Mouse (Mus musculus) spleen, postnatal 4 days (tissue): ENCODE results near the gene Zkscan14.
A peak's percentile ranks its signal among the peaks of the same experiment; 100 is the strongest.

Experiments
- DNase-seq, 2 experiments: peaks; one replicate each; pipeline ENCODE4 v3.0.0; 2022; ENCODE audit warnings: low spot score in 2 of 2

Zkscan14 gene

GRCm38 (mm10) chr5:145202446-145202845 is 778 bp upstream of the Zkscan14 start:
- DNase-seq = no peak

- DNase-seq = no peak
These were observed 1.3 kb downstream of the Zkscan14 start for GRCm38 (mm10) chr5:145200387-145200786.

DNA sequence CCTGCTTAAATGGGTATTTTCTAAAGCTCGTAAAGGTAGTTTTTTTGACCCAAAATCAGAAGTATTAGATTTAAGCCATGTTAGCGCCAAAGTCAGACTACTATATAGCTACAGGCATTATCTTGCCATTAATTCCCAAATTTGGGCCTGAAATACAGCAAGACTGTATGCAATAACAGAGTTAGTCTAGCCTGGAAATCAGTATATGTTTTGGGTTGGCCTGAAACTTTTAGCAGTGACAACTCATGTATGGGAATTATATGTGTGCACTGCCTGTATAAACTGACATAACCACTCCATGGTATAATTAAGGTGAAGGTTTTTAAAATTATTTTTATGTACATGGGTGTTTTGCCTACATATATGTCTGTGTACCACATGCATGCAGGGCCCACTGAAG is 9.7 kb downstream of the Zkscan14 start, which contains the start of gene Atp5j2:
Gene Atp5j2 (minus strand): TSS at position 101 of the 400 bp plus-strand sequence.
- no peak for DNase-seq

GRCm38 (mm10) chr5:145190875-145191798 is 10.5 kb downstream of the Zkscan14 start:
- DNase-seq = peak; percentile 89 to 94

GRCm38 (mm10) chr5:145190373-145190772 is 11.3 kb downstream of the Zkscan14 start:
- no peak for DNase-seq

DNA sequence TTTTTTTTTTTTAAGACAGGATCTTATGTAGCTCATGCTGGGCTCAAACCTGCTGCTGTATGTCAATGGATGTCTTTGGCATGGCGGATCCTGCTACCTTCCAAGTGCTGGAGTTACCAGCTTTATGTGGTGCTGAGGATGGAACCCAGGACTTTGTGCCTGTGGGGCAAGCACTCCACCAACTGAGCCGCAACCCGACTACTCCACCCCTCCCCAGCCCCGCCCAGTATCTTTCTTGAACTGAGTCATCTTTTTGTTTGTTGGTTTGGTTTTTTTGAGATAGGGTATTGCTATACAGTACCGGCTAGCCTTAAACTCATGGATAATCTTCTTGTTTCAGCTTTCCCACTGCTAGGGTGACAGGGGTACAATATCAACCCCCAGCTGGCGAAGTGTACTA is 12.3 kb downstream of the Zkscan14 start:
- DNase-seq = no peak

DNA sequence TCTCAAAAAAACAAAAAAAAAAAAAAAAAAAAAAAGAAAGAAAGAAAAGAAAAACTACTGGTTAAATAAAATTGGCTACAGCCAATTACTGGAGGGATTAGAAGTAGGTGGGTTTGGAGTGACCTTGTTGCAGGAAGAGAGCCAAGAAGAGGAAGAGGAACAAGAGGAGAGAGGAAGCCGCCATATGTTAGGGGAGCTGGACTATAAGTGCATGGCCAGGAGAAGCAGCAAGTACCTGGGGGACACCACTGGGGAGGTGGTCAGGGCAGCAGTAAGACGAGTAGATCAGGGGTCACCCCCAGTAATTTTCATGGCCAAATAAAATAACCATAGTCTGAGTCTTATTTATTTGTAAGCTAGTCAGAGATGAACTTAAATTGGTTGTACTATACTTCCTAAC is 16.4 kb downstream of the Zkscan14 start:
- no peak for DNase-seq

GRCm38 (mm10) chr5:145178461-145178980 is 23.1 kb downstream of the Zkscan14 start:
- DNase-seq = no peak

- DNase-seq = no peak
These were observed 34.4 kb downstream of the Zkscan14 start for GRCm38 (mm10) chr5:145167306-145167661.

DNA sequence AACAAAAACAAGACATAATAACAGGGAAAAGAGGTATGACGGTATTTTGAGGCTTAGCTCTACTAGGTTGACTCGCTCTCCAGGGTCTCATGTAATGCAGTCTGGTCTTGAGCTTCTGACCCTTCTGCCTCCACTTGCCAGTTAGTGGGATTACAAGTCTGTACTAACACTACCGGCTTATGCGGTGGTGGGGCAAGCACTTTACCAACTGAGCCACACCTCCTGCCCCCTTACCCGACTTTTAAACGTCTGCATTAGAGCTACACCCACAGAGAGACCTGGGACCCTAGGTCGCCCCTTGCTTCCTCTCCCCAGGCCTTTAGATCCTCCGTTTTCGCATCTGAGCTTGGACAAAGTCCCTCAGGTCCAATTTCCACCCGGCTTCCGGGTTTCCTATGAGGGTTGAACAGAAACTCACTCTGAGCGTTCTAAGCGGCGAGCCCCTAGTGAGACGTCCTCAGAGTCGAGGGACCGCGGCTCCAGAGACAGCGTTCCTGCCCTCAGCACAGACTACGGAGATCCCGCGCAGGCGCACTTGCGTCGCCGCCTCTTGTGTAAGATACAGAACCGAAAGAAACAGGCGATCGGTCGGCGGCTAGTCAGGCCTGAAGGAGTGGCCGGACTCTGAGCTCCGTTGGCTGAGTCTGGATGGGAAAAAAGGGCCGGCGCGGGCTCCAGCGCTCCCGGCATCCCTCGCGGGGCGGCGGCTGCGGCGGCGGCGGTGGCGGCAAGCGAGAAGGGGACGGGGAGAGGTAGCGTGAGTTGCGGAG is 34.9 kb downstream of the Zkscan14 start, which contains the start of the genes Ptcd1 and Cpsf4:
Gene Ptcd1 (minus strand): TSS at position 573 of the 770 bp plus-strand sequence.
Gene Cpsf4 (plus strand): TSS at position 678 of the 770 bp plus-strand sequence.
- DNase-seq = peak; percentile 99

GRCm38 (mm10) chr5:145165184-145165583 is 36.5 kb downstream of the Zkscan14 start:
- no peak for DNase-seq

DNA sequence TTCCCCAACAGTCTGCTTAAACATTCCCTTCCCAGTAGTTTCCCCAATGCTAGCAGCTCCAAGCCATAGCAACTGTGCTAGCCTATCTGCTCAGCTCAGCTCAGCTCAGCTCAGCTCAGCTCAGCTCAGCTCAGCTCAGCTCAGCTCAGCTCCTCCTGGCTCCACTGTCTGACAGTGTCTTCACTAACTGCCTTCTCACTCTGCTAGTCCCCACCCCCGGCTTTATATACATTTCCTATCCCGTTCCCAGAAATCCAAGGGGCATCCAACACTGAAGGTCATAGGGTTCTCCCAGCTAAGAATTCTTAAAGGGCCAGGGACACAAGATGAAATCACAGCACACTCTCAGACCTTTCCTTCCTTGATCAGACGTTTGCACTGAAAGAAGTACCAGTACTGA is 37.0 kb downstream of the Zkscan14 start:
- DNase-seq = no peak

DNA sequence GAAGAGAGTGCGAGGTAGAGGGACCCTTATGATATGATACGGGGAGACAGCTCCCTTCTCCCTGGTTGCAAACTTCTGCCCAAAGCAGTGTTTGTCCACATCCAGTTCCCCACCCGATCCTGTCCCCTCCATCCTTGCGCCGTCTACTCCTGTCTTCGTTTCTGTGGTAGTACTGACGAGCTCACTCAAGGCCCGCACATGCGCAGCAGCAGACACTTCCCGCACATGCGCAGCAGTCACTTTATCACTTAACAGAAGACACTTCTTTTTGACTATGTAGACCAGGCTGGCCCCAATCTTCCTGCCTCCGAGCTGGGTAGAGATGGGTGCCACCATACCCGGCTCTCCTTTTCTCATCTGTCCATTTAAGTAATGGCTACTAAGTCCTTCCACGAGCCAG is 40.3 kb downstream of the Zkscan14 start:
- DNase-seq = no peak

GRCm38 (mm10) chr5:145152690-145153089 is 49.0 kb downstream of the Zkscan14 start:
- DNase-seq = no peak

DNA sequence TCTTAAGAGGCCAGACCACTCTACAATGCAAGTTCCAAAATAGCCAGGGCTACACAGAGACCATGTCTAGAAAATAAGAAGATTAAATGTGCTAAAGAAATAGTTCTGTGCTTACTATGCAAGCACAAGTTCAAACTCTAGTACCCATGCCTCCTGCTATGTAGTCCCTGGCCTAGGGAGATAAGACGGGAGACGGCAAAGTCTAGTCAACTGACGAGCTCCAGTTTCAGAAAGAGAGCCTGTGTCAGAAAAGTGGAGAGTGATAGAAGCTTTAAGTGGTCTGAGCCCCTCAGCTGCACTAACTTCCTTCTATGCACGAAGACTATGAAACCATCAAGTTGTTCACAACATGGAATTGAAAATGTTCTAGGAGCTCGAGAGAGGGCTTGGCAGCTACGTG is 52.4 kb downstream of the Zkscan14 start:
- no peak for DNase-seq

DNA sequence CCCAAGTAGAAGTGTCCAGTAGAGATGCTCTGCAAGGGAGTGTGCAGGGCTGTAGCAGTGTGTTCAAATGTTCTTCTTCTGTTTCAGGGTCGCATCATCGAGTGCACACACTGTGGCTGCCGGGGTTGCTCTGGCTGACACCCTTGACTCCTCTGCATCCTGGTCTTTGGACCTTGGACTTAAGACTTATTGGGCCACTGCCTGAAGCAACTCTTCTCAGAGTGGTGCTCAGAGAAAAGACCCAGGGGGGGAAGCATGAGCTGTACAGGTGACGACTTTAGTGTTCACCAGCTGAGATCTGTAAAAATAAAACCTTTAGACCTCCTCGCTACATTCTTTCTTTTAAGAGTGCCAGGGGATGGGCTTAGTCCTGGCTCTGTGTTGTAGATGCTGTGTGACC is 53.9 kb downstream of the Zkscan14 start:
- DNase-seq = no peak
